Mouse (Mus musculus): ENCODE data around the gene Lin7c.
A peak's percentile ranks its signal among the peaks of the same experiment; 100 is the strongest.

The Lin7c gene

GRCm38 (mm10) chr2:109917496-109918413 is 27.1 kb downstream of the Lin7c start, which contains the start of gene Lgr4:
Gene Lgr4 (plus strand): TSS chr2:109917647.
- peak; percentile 45 for DNase-seq (ENCODE audit: low read depth)

DNA sequence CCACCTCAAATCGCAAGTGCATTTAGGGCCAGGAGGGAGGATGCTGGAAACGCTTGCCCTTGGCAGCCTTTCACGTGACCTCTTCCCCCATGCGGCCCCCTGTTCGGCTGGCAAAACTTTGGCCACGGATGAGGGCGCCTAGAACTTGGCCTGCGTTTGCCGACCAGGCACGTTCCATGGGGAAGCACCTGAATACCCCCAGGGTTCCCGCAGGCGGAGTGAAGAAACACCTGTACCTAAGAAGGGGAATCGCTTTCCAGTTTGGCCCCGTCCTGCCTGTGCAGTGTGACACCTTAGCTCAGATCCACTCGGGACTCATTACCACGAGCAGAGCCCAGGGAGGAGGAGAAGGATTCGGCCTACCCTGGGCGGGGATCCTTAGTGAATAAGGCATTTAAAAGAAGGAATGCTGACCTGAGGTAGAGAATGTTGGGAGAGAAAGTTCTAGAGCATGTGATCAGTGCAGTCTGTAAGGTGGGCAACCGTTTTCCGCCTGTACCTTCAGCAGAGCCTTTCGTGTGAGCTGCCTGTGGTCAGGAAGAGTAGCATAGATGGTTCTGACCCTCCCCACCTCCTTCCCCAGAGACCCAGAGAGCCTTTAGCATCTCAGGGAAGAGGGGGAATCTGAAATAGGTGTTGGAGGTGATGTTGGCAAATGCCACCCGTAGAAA is 28.1 kb downstream of the Lin7c start:
- no peak for DNase-seq (ENCODE audit: low read depth)

GRCm38 (mm10) chr2:109920471-109920870 is 29.8 kb downstream of the Lin7c start:
- DNase-seq (ENCODE audit: low read depth) = no peak

- no peak for DNase-seq (ENCODE audit: low read depth)
These were observed 30.8 kb downstream of the Lin7c start for GRCm38 (mm10) chr2:109921298-109922035.

- DNase-seq (ENCODE audit: low read depth) = no peak
These were observed 31.7 kb downstream of the Lin7c start for GRCm38 (mm10) chr2:109922306-109922705.

DNA sequence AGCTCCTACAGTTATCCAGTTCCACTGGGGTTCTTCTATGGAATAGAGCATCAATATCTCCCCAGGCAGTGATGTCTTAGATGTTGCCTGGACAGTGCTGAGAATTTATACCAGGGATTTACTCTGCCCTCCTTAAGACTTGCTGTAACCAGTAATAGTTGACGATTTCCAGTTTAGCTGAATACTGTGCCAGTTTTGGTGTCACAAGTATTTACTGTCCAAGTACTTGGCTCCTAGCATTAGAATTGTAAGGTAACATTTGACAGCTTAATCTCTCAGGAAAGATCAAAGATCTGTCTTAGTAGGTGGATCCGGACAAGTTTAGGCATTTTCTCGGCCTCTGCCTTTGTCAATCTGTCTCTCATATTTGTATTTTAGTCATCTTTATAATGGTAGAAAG is 32.4 kb downstream of the Lin7c start:
- no peak for DNase-seq (ENCODE audit: low read depth)

DNA sequence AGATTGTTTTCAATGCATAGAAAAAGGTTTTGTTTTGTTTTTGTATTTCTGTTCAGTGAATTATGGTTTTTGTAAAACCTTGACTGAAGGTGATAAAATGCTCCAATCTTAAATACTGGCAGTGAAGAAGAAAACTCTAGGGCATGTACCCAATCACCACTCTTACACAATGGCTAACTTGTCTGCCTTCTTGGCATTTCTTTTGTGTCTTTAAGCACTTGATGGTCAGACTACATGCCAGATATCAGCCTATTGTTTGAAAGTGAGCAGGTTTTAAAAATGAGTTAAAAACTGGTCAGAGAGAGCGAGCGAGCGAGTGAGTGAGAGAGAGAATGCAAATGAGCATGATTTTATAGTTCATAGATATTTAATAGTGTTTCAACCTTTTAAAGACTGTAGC is 33.3 kb downstream of the Lin7c start:
- no peak for DNase-seq (ENCODE audit: low read depth)

GRCm38 (mm10) chr2:109926984-109927383 is 36.3 kb downstream of the Lin7c start:
- DNase-seq (ENCODE audit: low read depth) = no peak

DNA sequence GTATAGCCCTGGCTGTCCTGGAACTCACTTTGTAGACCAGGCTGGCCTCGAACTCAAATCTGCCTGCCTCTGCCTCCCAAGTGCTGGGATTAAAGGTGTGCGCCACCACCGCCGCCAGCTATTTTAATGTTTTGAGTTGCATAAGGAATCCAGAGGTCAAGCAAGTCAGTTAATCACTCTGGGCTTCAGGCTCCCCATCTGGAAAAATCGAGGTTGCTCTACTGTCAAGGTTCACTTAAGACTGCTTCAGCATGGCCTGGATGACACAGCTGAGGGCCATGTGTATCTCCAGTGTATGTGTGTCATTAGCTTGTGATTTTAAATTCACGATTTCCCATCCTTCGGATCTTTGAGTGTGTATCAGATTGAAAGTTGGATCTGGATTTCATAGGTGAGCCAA is 36.8 kb downstream of the Lin7c start:
- DNase-seq (ENCODE audit: low read depth) = no peak

DNA sequence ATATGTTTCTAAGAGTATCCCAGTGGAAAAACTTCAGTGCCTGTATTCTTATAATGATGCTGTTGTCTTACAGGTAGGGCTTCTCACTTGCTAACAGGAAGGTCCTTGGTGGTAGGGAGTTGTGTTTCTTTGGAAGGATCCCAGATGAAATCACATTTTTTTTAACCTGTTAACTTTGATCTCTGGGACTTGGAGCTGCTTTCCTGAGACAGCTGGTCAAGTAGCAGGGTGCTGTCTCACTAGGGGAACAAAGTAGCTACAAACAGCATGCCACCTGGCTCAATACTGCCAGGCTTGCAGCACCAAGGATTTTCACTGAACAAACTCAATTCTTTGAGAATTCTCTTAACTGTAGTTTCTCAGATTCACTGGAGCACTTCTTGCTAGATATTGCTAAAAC is 37.2 kb downstream of the Lin7c start:
- DNase-seq (ENCODE audit: low read depth) = no peak

DNA sequence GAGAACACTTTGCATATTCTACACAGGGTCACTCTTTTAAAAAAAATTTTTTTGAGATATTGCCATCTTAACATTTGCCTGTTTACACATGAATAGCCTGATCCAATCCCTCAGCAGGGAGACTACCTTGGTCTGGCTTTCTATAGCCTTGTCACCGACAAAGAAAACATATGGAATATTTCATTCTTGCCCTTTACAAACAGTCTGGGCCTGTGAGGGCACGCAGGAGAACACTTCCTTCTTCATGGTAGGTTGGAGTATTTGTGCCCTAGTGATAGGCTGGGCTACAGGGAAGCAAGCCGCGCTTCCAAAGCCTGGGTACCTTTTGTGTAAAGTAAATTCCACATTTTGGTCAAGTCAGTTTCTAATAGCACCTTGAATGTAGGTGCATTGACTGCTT is 38.1 kb downstream of the Lin7c start:
- no peak for DNase-seq (ENCODE audit: low read depth)

DNA sequence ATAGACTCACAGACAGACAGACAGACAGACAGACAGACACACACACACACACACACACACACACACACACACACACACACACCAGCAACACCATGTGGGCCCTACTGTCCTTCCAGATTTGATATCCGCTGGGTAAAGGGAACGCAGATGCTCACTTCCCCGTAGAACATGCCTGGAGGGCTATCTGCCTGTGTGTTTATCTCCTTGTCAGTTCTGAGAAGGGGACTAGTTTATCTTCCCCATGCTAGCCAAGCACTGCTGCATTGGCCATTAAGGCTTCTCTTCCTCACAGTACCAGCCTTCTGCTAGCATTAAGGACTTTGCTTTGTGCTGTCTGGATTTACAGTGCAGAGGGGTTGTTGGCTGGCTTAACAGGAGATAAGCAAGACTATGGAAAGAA is 38.6 kb downstream of the Lin7c start:
- no peak for DNase-seq (ENCODE audit: low read depth)

DNA sequence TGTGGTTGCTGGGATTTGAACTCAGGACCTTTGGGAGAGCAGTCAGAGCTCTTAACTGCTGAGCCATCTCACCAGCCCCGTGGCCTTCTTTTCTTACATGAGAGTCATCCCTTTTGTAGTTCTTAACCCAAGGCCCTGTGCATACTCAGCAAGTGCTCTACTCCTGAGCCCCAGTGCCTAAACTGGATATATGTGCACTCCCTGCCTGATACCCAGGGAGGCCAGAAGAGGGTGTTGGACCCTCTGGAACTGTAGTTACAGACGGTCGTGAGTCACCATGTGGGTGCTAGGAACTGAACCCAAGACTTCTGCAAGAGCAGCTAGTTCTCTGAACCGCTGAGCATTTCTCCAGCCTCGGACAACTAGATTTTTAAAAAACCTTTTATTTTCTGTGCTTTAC is 39.7 kb downstream of the Lin7c start:
- DNase-seq (ENCODE audit: low read depth) = no peak

GRCm38 (mm10) chr2:109930771-109931170 is 40.1 kb downstream of the Lin7c start:
- no peak for DNase-seq (ENCODE audit: low read depth)

DNA sequence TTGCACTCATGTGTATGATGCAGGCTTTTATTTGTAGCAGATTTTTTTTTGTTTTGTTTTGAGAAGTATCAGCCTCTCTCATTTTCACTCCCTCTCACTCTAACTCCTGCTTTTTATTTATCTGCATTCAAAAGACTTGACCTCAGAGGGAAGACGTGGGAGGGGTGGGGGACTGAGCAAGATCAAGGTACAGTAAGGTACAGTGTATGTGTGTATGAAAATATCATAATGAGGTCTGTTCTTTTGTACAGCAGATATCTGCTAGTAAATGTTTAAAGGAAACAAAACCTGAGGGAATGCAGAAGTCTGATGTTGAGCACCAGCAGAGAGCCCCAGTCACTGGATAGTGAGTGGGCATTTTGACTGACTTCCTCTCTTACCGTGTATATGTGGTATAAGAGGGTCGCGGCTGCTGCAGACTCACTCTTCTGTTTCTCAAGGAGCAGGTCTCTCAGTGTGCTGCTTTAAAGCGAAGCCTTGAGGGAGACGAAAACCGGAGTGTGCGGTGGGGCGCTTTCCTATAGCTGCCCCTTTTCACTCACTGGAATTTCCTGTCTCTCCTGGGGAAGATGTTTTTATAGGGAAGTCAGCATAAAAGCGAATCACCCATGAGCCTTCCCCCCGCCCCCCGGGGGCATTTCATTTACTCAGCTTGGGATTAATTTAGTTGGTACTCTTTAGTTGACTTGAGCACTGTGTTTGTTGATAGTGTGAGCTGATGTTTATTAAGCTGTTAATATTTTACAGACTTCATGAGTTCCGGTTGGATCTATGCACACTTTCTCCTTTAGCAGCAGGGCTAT is 41.5 kb downstream of the Lin7c start:
- no peak for DNase-seq (ENCODE audit: low read depth)

DNA sequence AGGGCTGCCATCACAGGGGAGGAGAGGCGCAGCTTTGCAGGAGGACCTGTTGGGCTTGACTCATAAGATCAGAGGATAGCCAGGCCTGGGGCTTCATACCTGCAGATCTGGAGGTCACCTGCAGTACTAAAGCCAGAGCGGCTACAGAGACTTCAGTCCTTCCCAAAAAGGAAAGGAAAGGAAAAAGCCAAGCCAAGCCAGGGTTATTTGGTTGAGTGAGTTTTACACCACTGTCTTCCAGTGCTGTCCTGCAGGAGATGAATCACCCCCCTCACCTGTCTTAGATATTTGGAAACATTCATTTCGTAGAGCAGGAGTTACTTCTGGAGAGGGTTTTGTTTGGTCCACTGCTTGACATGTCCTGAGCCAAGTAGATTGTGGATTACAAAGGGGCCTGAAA is 42.5 kb downstream of the Lin7c start:
- no peak for DNase-seq (ENCODE audit: low read depth)

DNA sequence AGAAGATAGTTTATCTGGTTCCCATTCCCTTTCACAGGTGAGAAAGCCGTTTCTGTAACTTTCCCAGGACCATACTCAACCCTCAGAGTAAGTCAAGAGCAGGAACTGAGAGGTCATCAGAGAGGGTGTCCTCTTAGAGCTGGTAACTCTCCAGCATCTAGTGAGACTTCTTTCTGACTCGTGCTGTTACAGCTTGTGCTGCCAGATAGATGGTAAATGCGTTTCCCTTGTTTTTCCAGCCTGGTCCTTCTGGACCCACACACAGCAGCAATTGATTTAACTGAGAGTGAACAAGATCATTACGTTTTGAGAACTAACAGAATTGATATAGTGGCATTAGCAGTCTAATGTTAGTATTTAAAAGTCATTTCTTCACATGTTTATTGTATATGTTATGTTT is 43.4 kb downstream of the Lin7c start:
- no peak for DNase-seq (ENCODE audit: low read depth)

GRCm38 (mm10) chr2:109935194-109935593 is 44.5 kb downstream of the Lin7c start:
- DNase-seq (ENCODE audit: low read depth) = no peak

DNA sequence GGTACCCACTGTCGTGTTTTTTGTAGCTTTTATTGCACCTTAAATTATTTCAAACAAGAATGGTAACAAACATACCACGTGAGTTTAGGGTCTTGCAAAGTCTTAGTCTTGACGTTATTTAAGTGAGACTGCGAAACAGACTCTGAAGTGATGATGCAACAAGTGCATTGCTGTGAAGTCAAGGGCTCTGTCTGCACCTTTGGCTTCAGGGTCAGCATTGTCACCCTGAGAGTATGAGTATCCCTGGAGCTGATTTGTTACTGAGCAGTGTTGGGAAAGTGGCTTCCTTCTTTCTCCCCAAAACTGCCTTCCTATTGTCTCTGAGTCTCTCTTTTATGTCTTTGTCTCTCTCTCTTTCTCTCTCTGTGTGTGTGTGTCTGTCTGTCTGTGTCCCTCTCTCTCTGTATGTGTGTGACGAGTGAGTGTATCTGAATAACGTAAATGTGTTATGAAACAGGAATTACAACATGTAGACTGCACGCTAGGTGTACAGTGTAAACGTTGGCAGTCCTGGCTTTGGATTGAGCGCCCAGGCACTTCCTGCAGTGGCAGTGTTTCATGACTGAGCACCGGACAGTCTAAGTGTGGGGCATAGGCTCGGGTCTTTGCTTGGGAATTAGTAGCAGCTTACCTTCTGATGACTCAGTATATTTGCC is 45.2 kb downstream of the Lin7c start:
- DNase-seq (ENCODE audit: low read depth) = no peak

DNA sequence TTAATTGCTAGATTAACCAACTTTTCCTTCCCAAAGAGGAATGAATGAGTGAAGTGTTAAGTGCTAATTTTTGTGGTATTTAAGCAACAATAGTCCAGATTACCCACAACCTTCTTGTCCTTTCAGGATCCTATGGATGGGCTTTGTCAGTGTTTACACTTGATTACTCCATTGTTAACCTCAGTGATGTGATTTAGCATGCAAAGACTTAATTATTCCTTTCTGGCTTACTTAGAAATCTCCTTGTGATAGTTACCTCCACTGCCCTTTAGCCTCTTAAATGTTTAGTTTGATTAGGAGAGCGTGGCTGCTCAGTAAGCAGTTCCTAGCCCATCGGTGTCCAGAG is 45.7 kb downstream of the Lin7c start:
- DNase-seq (ENCODE audit: low read depth) = no peak

DNA sequence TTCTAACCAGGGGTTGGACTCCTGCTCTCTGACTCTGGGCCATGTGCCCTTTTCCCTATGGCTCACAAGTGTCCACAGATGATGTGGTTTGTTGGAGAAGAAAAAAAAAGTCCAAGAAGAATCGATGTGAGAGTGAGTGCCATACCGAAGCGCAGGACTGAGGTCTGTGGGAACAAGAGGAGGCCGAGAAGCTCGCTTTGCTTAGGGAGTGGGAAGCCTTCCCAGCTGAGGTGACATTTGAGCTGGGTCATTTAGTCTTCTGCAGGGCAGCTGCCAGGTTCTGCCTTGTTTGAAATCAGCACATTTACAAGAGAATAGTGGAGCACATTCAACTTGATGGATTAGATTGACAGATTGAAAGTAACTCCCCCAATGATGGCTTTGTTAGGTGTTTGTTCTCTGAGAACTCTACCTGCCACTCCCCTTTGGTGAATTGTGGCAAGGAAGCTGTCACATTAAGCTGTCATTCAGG is 51.4 kb downstream of the Lin7c start:
- no peak for DNase-seq (ENCODE audit: low read depth)
